Comparison of ENCODE assay signal across 27 mouse cellular contexts in genomic region chr10:71477147-71477546, GRCm38 (mm10).
DNase-seq lines count a peak whose midpoint lies in the region; ATAC-seq and TF ChIP-seq lines count a peak whose summit lies in the region.
"Had no signal": no experiment of that assay in that cellular context is flagged by ENCODE, and none has a peak within 500 bp of the region (broad histone marks: within the 10 kb centered on the region; RNA-seq: fewer than 3 reads in every experiment).

No protein-coding gene starts in this region.

- H3K9ac ChIP-seq in forebrain, embryonic 14.5 days (ENCODE audit: low read length): no peak overlapping the region
- no peak overlapping the region for H3K9ac ChIP-seq in forebrain, embryonic 12.5 days
- no peak overlapping the region for H3K9ac ChIP-seq in hindbrain, postnatal 0 days (replicated peaks; ENCODE audit: low read length)
- H3K9ac ChIP-seq in hindbrain, embryonic 11.5 days (ENCODE audit: low read depth, low read length): no peak overlapping the region
- H3K9ac ChIP-seq in intestine, embryonic 15.5 days: no peak overlapping the region
- H3K9ac ChIP-seq: embryonic facial prominence, embryonic 12.5 days; heart, embryonic 13.5 days; liver, embryonic 14.5 days; neural tube, embryonic 13.5 days had no signal

- peak overlapping the region; percentile 59; the same call in 1 of the 2 replicates for H3K27ac ChIP-seq in forebrain, embryonic 14.5 days (ENCODE audit: low read depth, low read length)
- H3K27ac ChIP-seq in forebrain, embryonic 12.5 days: no peak overlapping the region
- peak overlapping the region; percentile 54; the same call in 1 of the 2 replicates for H3K27ac ChIP-seq in hindbrain, postnatal 0 days
- no peak overlapping the region for H3K27ac ChIP-seq in hindbrain, embryonic 11.5 days (ENCODE audit: low read depth, low read length)
- H3K27ac ChIP-seq in intestine, embryonic 15.5 days: no peak overlapping the region
- H3K27ac ChIP-seq: embryonic facial prominence, embryonic 12.5 days; heart, adult 2 months; heart, embryonic 13.5 days; kidney, postnatal 0 days; liver, embryonic 14.5 days; macrophage had no signal

- TF ChIP-seq CTCF in hindbrain, postnatal 0 days (IDR thresholded peaks at IDR 0.05; ENCODE audit: low read depth): no peak

- no peak overlapping the region for H3K4me3 ChIP-seq in forebrain, embryonic 14.5 days (ENCODE audit: low read depth, low read length)
- H3K4me3 ChIP-seq in forebrain, embryonic 12.5 days (replicated peaks): no peak overlapping the region
- no peak overlapping the region for H3K4me3 ChIP-seq in hindbrain, postnatal 0 days (ENCODE audit: low read length)
- H3K4me3 ChIP-seq in hindbrain, embryonic 11.5 days (ENCODE audit: low read depth, low read length): no peak overlapping the region
- H3K4me3 ChIP-seq in intestine, embryonic 15.5 days (replicated peaks): no peak overlapping the region
- H3K4me3 ChIP-seq: embryonic facial prominence, embryonic 12.5 days; heart, adult 2 months; heart, embryonic 13.5 days; myocyte; neural tube, embryonic 13.5 days had no signal

- no peak for ATAC-seq in forebrain, embryonic 14.5 days
- no peak for ATAC-seq in forebrain, embryonic 12.5 days (ENCODE audit: low FRiP score)
- no peak for ATAC-seq in hindbrain, postnatal 0 days
- ATAC-seq in hindbrain, embryonic 11.5 days (ENCODE audit: low FRiP score): no peak
- no peak for ATAC-seq in intestine, embryonic 15.5 days
- ATAC-seq: CD4-positive, CD25-positive, alpha-beta regulatory T cell, adult 4 months; intestine, embryonic 16.5 days had no signal

- H3K4me1 ChIP-seq in forebrain, embryonic 14.5 days (ENCODE audit: control insufficient read depth, insufficient read depth, low read length): peaks cover 14% of the 10 kb centered on the region
- H3K4me1 ChIP-seq in forebrain, embryonic 12.5 days: no peaks in the 10 kb centered on the region; the same call in 1 of the 2 replicates
- H3K4me1 ChIP-seq in hindbrain, postnatal 0 days (ENCODE audit: insufficient read depth, low read length): peaks cover 4% of the 10 kb centered on the region; the same call in 1 of the 2 replicates
- no peaks in the 10 kb centered on the region for H3K4me1 ChIP-seq in hindbrain, embryonic 11.5 days (replicated peaks; ENCODE audit: control insufficient read depth, insufficient read depth, low read length)
- H3K4me1 ChIP-seq in intestine, embryonic 15.5 days (replicated peaks): no peaks in the 10 kb centered on the region
- H3K4me1 ChIP-seq: embryonic facial prominence, embryonic 12.5 days had no signal

- no peaks in the 10 kb centered on the region for H3K27me3 ChIP-seq in forebrain, embryonic 14.5 days (replicated peaks; ENCODE audit: control insufficient read depth, insufficient read depth, low read length)
- H3K27me3 ChIP-seq in forebrain, embryonic 12.5 days: no peaks in the 10 kb centered on the region
- H3K27me3 ChIP-seq in hindbrain, postnatal 0 days (ENCODE audit: insufficient read depth, low read length): no peaks in the 10 kb centered on the region
- H3K27me3 ChIP-seq in hindbrain, embryonic 11.5 days (ENCODE audit: control insufficient read depth, insufficient read depth, low read length): no peaks in the 10 kb centered on the region
- H3K27me3 ChIP-seq in intestine, embryonic 15.5 days (replicated peaks): no peaks in the 10 kb centered on the region
- H3K27me3 ChIP-seq: embryonic facial prominence, embryonic 12.5 days; heart, embryonic 13.5 days; neural tube, embryonic 13.5 days had no signal

- no peaks in the 10 kb centered on the region for H3K36me3 ChIP-seq in forebrain, embryonic 14.5 days (ENCODE audit: control insufficient read depth, insufficient read depth, low read length)
- no peaks in the 10 kb centered on the region for H3K36me3 ChIP-seq in forebrain, embryonic 12.5 days (replicated peaks)
- no peaks in the 10 kb centered on the region for H3K36me3 ChIP-seq in hindbrain, postnatal 0 days (ENCODE audit: insufficient read depth, low read length)
- H3K36me3 ChIP-seq in hindbrain, embryonic 11.5 days (ENCODE audit: control insufficient read depth, insufficient read depth, low read length): no peaks in the 10 kb centered on the region
- no peaks in the 10 kb centered on the region for H3K36me3 ChIP-seq in intestine, embryonic 15.5 days
- H3K36me3 ChIP-seq: embryonic facial prominence, embryonic 12.5 days; heart, embryonic 13.5 days; neural tube, embryonic 13.5 days had no signal

- no peak overlapping the region for H3K4me2 ChIP-seq in forebrain, embryonic 14.5 days (ENCODE audit: low read length)
- H3K4me2 ChIP-seq in forebrain, embryonic 12.5 days: no peak overlapping the region
- H3K4me2 ChIP-seq in hindbrain, postnatal 0 days (ENCODE audit: low read depth, low read length): no peak overlapping the region
- no peak overlapping the region for H3K4me2 ChIP-seq in hindbrain, embryonic 11.5 days (replicated peaks; ENCODE audit: low read depth, low read length)
- H3K4me2 ChIP-seq in intestine, embryonic 15.5 days (replicated peaks): no peak overlapping the region
- H3K4me2 ChIP-seq: embryonic facial prominence, embryonic 12.5 days; heart, embryonic 13.5 days had no signal

- no peak for DNase-seq in forebrain, embryonic 14.5 days (ENCODE audit: low spot score)
- no peak for DNase-seq in hindbrain, postnatal 0 days (ENCODE audit: low spot score)
- DNase-seq in hindbrain, embryonic 11.5 days (ENCODE audit: low spot score): no peak
- DNase-seq in testis, postnatal 14 days (ENCODE audit: low spot score): peak; percentile 28
- no peak for DNase-seq in testis, postnatal 10 days (ENCODE audit: low spot score)
- DNase-seq: adrenal gland, postnatal 25 days; embryo, embryonic 11 days; heart, adult 2 months; heart, postnatal 10 days; kidney, adult 8-10 months; liver; lung, adult 2 months; lung, postnatal 10 days; right cerebral cortex, postnatal 14 days; thymus, adult 18-20 months; thymus, postnatal 25 days had no signal

- no peaks in the 10 kb centered on the region for H3K9me3 ChIP-seq in forebrain, embryonic 14.5 days (replicated peaks; ENCODE audit: control insufficient read depth, low read length)
- H3K9me3 ChIP-seq in forebrain, embryonic 12.5 days: no peaks in the 10 kb centered on the region
- no peaks in the 10 kb centered on the region for H3K9me3 ChIP-seq in hindbrain, postnatal 0 days (ENCODE audit: low read length)
- H3K9me3 ChIP-seq in hindbrain, embryonic 11.5 days (ENCODE audit: control insufficient read depth, low read length): no peaks in the 10 kb centered on the region
- H3K9me3 ChIP-seq in intestine, embryonic 15.5 days: no peaks in the 10 kb centered on the region
- H3K9me3 ChIP-seq: embryonic facial prominence, embryonic 12.5 days; heart, embryonic 13.5 days; neural tube, embryonic 13.5 days had no signal

- WGBS in forebrain, embryonic 14.5 days: 68% methylated on average over 4 of the region's 4 CpGs
- 72% methylated on average over 4 of the region's 4 CpGs for WGBS in forebrain, embryonic 12.5 days
- 42% methylated on average over 4 of the region's 4 CpGs for WGBS in hindbrain, postnatal 0 days
- WGBS in hindbrain, embryonic 11.5 days: 74% methylated on average over 4 of the region's 4 CpGs
- WGBS in intestine, embryonic 15.5 days: 46% methylated on average over 4 of the region's 4 CpGs

Comparison
In these comparisons a context has a peak if more than half of its experiments do, and no peak if none do; other contexts are left out.
1. H3K27ac ChIP-seq: peak in forebrain, embryonic 14.5 days (single experiment) and hindbrain, postnatal 0 days (single experiment); none in forebrain, embryonic 12.5 days (single experiment), hindbrain, embryonic 11.5 days (single experiment) and intestine, embryonic 15.5 days (single experiment).